Mouse (Mus musculus) ES-Bruce4 (cell line): ENCODE measurements at regions not wholly inside any gene's neighbourhood (a gene's known extent, or its start where the extent isn't known, plus 50 kb on each side); places are given as distances from the start of the nearest gene placed in this dataset.

Experiments used
- H3K27ac ChIP-seq: 2 replicates; pipeline ENCODE4 v1.5.1; 2012; ENCODE audit warnings: low read length, inconsistent platforms; ENCODE audit not compliant: insufficient read depth
- H3K27me3 ChIP-seq: 2 replicates; pipeline ENCODE4 v1.6.1; 2012; ENCODE audit warnings: mild to moderate bottlenecking, low read length, inconsistent platforms; ENCODE audit not compliant: control insufficient read depth, poor library complexity, insufficient read depth, severe bottlenecking
- H3K36me3 ChIP-seq: 2 replicates; pipeline ENCODE4 v1.6.1; 2012; ENCODE audit warnings: inconsistent platforms, mild to moderate bottlenecking, low read length, moderate library complexity; ENCODE audit not compliant: control insufficient read depth, poor library complexity, insufficient read depth, severe bottlenecking
- H3K4me1 ChIP-seq: one replicate; pipeline ENCODE4 v1.8.1; 2011; ENCODE audit warnings: low read length; ENCODE audit not compliant: control insufficient read depth, insufficient read depth
- H3K4me3 ChIP-seq: 2 replicates; pipeline ENCODE4 v1.5.1; 2011; ENCODE audit warnings: low read depth, mild to moderate bottlenecking, low read length
- H3K9ac ChIP-seq: 2 replicates; pipeline ENCODE4 v1.6.1; 2012; ENCODE audit warnings: low read depth, mild to moderate bottlenecking, inconsistent platforms; ENCODE audit not compliant: poor library complexity, severe bottlenecking
- H3K9me3 ChIP-seq: replicated peaks from 2 replicates; pipeline ENCODE4 v1.6.1; 2012; ENCODE audit warnings: mild to moderate bottlenecking, low read length, inconsistent platforms; ENCODE audit not compliant: control insufficient read depth, poor library complexity, insufficient read depth, severe bottlenecking
- CTCF ChIP-seq: IDR thresholded peaks from one replicate; pipeline ENCODE4 v1.8.1; 2011; ENCODE audit warnings: low read depth, low read length
- EP300 ChIP-seq: IDR thresholded peaks from 2 replicates; pipeline ENCODE4 v1.6.1; 2011; ENCODE audit warnings: low read depth, low read length; ENCODE audit not compliant: insufficient read depth
- POLR2A ChIP-seq: IDR thresholded peaks from one replicate; pipeline ENCODE4 v1.8.1; 2011; ENCODE audit warnings: low read length; ENCODE audit not compliant: insufficient read depth

DNA sequence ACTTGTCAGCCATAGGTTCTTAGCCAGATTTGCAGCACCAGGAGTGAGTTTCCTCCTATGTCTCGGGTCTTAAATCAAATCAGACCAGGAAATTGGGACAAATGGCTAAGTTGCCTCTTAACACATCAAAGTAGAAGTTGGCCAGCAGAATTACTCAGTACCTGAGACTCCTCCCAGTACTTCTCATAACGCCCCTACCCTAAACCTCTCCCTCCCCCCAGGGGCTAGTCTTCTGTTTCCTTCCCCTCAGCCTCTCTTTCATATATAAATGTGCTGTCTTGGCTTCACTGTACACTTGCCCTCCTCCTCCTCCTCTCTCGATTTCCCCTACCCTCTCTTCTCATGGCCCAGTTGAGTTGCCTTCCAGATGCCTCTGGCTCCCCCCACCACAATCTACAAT lies 79.9 kb upstream of the Sox13 start:
- Histone ChIP-seq H3K9ac (no peak overlapping the region), H3K4me1 (peaks cover 13% of the 10 kb centered on the region), H3K9me3 (no peaks in the 10 kb centered on the region), H3K27me3 (no peaks in the 10 kb centered on the region), H3K36me3 (no peaks in the 10 kb centered on the region), H3K27ac (peak overlapping the region; percentile 52), H3K4me3 (no peak overlapping the region)
- TF ChIP-seq EP300 (no peak), CTCF (no peak), POLR2A (no peak)

GRCm38 (mm10) chr1:133503336-133503735 lies 79.2 kb upstream of the Sox13 start:
- Histone ChIP-seq H3K27me3 (no peaks in the 10 kb centered on the region), H3K4me3 (no peak overlapping the region), H3K9me3 (no peaks in the 10 kb centered on the region), H3K36me3 (no peaks in the 10 kb centered on the region), H3K4me1 (peaks cover 13% of the 10 kb centered on the region), H3K9ac (no peak overlapping the region), H3K27ac (peak overlapping the region; percentile 52; the same call in 1 of the 2 replicates)
- TF ChIP-seq CTCF (no peak), POLR2A (no peak), EP300 (no peak)

DNA sequence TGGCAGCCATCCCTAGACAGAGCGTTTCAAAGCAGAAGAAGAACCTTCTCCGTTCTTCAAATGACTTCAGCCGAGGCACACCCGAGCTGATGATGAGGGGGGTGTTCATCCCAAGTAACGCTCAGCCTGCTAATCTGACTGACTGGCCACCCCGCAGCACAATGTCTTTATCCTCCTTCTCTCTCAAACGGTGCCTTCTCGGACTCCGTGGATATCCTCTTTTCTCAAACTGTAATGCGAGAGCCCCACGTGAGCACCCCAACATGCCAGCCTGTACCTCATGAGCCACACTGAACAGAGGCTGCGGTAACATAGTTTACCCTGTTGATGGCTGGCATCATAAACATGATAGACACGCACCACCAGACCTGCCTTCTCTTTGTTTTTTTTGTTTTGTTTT lies 76.8 kb upstream of the Sox13 start:
- no peaks in the 10 kb centered on the region for H3K9me3 ChIP-seq
- no peak overlapping the region for H3K27ac ChIP-seq
- H3K36me3 ChIP-seq = no peaks in the 10 kb centered on the region
- no peak overlapping the region for H3K4me3 ChIP-seq
- peaks cover 9% of the 10 kb centered on the region for H3K4me1 ChIP-seq
- no peak overlapping the region for H3K9ac ChIP-seq
- H3K27me3 ChIP-seq = no peaks in the 10 kb centered on the region
- TF ChIP-seq EP300 (no peak), CTCF (no peak), POLR2A (no peak)

GRCm38 (mm10) chr1:133492986-133493741 lies 69.0 kb upstream of the Sox13 start:
- Histone ChIP-seq H3K9me3 (no peaks in the 10 kb centered on the region), H3K9ac (peak overlapping the region; percentile 45), H3K4me3 (peak overlapping the region; percentile 34), H3K27me3 (no peaks in the 10 kb centered on the region), H3K27ac (peak overlapping the region; percentile 95), H3K36me3 (no peaks in the 10 kb centered on the region), H3K4me1 (peaks cover 16% of the 10 kb centered on the region)
- TF ChIP-seq CTCF (no peak), POLR2A (no peak), EP300 (peak; percentile 96)

- no peaks in the 10 kb centered on the region for H3K27me3 ChIP-seq
- TF ChIP-seq CTCF = no peak
- peak; percentile 98 for TF ChIP-seq EP300
- peak overlapping the region; percentile 45; the same call in 1 of the 2 replicates for H3K9ac ChIP-seq
- no peaks in the 10 kb centered on the region for H3K36me3 ChIP-seq
- H3K27ac ChIP-seq = peak overlapping the region; percentile 95
- H3K4me1 ChIP-seq = peaks cover 16% of the 10 kb centered on the region
- H3K4me3 ChIP-seq = peak overlapping the region; percentile 34
- no peaks in the 10 kb centered on the region for H3K9me3 ChIP-seq
These were observed 68.3 kb upstream of the Sox13 start for GRCm38 (mm10) chr1:133492291-133492985.

GRCm38 (mm10) chr1:133491857-133492290 lies 67.7 kb upstream of the Sox13 start:
- peaks cover 16% of the 10 kb centered on the region for H3K4me1 ChIP-seq
- no peaks in the 10 kb centered on the region for H3K36me3 ChIP-seq
- TF ChIP-seq EP300 = no peak
- no peak for TF ChIP-seq CTCF
- TF ChIP-seq POLR2A = no peak
- no peaks in the 10 kb centered on the region for H3K9me3 ChIP-seq
- no peak overlapping the region; the same call in 1 of the 2 replicates for H3K9ac ChIP-seq
- no peak overlapping the region for H3K4me3 ChIP-seq
- peak overlapping the region; percentile 60 for H3K27ac ChIP-seq
- no peaks in the 10 kb centered on the region for H3K27me3 ChIP-seq
